Mouse (Mus musculus): ENCODE measurements around the gene Olfr482. TPM values are rescaled to one million over a fixed set of nuclear protein-coding genes. Genes with fewer than 3 reads are reported as not detected.

Gene Olfr482
- polyA plus RNA-seq, 1 experiment from 2014 or later: 0.08 TPM

DNA sequence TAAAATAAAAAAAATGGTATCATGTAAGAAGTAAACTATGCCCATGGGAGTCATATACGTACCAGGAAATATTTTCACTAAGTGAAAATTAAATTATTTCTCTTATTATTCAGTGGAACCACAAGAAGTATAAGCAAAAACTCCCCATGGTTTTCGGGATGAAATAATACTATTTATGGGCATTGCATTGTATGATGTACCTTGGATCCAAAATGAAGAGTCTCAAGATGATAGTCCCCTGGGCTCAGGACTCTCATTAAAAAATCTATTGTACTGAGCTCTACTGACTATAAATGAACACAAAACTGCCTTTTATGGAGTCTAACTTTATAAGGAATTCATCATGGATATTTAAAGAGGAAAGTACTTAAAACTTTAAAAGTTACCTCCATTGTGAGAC, 47.0 kb downstream of the Olfr482 start, which contains the start of gene Olfr479:
Gene Olfr479 (plus strand): TSS at position 301 of the 400 bp plus-strand sequence.
- Histone ChIP-seq H3K27ac (ENCODE audit: low read depth, low read length) (no peak within 1 kb of the TSS), H3K36me3 (ENCODE audit: control insufficient read depth, insufficient read depth) (no peaks in the 10 kb centered on the region), H3K9ac (ENCODE audit: low read depth, low read length) (no peak within 1 kb of the TSS), H3K4me1 (replicated peaks; ENCODE audit: control insufficient read depth, insufficient read depth, low read length) (no peaks in the 10 kb centered on the region), H3K4me3 (ENCODE audit: low read depth, low read length) (no peak within 1 kb of the TSS), H3K4me2 (replicated peaks; ENCODE audit: low read depth) (no peak within 1 kb of the TSS), H3K27me3 (replicated peaks; ENCODE audit: control insufficient read depth, insufficient read depth, low read length) (no peaks in the 10 kb centered on the region), H3K9me3 (ENCODE audit: control insufficient read depth) (no peaks in the 10 kb centered on the region)
- no peak for TF ChIP-seq CTCF (IDR thresholded peaks at IDR 0.05; ENCODE audit: low read depth)
- WGBS: 82% methylated on average over 2 of the region's 2 CpGs
- ATAC-seq: no peak

Other genes with a start within 250 kb of the Olfr482 start
- gene Olfr472, start 199.7 kb downstream of the Olfr482 start, polyA plus RNA-seq (2015; fragmentation: Nextera tagmentation; extraction: Ambion mirVana): not detected in 2 replicates
- not detected in 2 replicates for gene Olfr473, start 167.1 kb downstream of the Olfr482 start, polyA plus RNA-seq (2015; fragmentation: Nextera tagmentation; extraction: Ambion mirVana)
- gene Olfr474, start 142.9 kb downstream of the Olfr482 start, polyA plus RNA-seq (2015; fragmentation: Nextera tagmentation; extraction: Ambion mirVana): not detected in 2 replicates
- not detected in 2 replicates for gene Olfr476, start 132.8 kb downstream of the Olfr482 start, polyA plus RNA-seq (2015; fragmentation: Nextera tagmentation; extraction: Ambion mirVana)
- gene Olfr477, start 110.9 kb downstream of the Olfr482 start, polyA plus RNA-seq (2015; fragmentation: Nextera tagmentation; extraction: Ambion mirVana): not detected in 2 replicates
- not detected in 2 replicates for gene Olfr478, start 63.6 kb downstream of the Olfr482 start, polyA plus RNA-seq (2015; fragmentation: Nextera tagmentation; extraction: Ambion mirVana)
- gene Olfr479, start 46.9 kb downstream of the Olfr482 start, polyA plus RNA-seq (2015; fragmentation: Nextera tagmentation; extraction: Ambion mirVana): not detected in 2 replicates
- gene Olfr480, start 30.2 kb downstream of the Olfr482 start, polyA plus RNA-seq (2015; fragmentation: Nextera tagmentation; extraction: Ambion mirVana): not detected in 2 replicates
- gene Olfr481, start 17.7 kb downstream of the Olfr482 start, polyA plus RNA-seq (2015; fragmentation: Nextera tagmentation; extraction: Ambion mirVana): not detected in 2 replicates
- gene Olfr483, start 3.3 kb upstream of the Olfr482 start, polyA plus RNA-seq (2015; fragmentation: Nextera tagmentation; extraction: Ambion mirVana): not detected in 2 replicates
- gene Olfr484, start 29.9 kb upstream of the Olfr482 start, polyA plus RNA-seq (2015; fragmentation: Nextera tagmentation; extraction: Ambion mirVana): not detected in 2 replicates
- not detected in 2 replicates for gene Olfr485, start 62.3 kb upstream of the Olfr482 start, polyA plus RNA-seq (2015; fragmentation: Nextera tagmentation; extraction: Ambion mirVana)
- not detected in 2 replicates for gene Olfr486, start 75.2 kb upstream of the Olfr482 start, polyA plus RNA-seq (2015; fragmentation: Nextera tagmentation; extraction: Ambion mirVana)
- not detected in 2 replicates for gene Olfr487, start 117.0 kb upstream of the Olfr482 start, polyA plus RNA-seq (2015; fragmentation: Nextera tagmentation; extraction: Ambion mirVana)
- not detected in 2 replicates for gene Olfr488, start 160.8 kb upstream of the Olfr482 start, polyA plus RNA-seq (2015; fragmentation: Nextera tagmentation; extraction: Ambion mirVana)
- not detected in 2 replicates for gene Olfr490, start 191.3 kb upstream of the Olfr482 start, polyA plus RNA-seq (2015; fragmentation: Nextera tagmentation; extraction: Ambion mirVana)
- not detected in 2 replicates for gene Olfr491, start 215.9 kb upstream of the Olfr482 start, polyA plus RNA-seq (2015; fragmentation: Nextera tagmentation; extraction: Ambion mirVana)
- not detected in 2 replicates for gene Olfr492, start 226.1 kb upstream of the Olfr482 start, polyA plus RNA-seq (2015; fragmentation: Nextera tagmentation; extraction: Ambion mirVana)
- gene Olfr493, start 249.4 kb upstream of the Olfr482 start, polyA plus RNA-seq (2015; fragmentation: Nextera tagmentation; extraction: Ambion mirVana): not detected in 2 replicates